Mouse (Mus musculus) embryonic fibroblast, embryonic 13.5 days (primary cell): ENCODE results near the gene Bend5.

ENCODE experiments used
- CTCF ChIP-seq: IDR thresholded peaks from 2 replicates; pipeline ENCODE4 v1.5.1; 2011; ENCODE audit warnings: mild to moderate bottlenecking, control low read depth, low read length, moderate library complexity, borderline replicate concordance; ENCODE audit not compliant: insufficient read depth
- POLR2A ChIP-seq: IDR thresholded peaks from 2 replicates; pipeline ENCODE4 v1.6.1; 2011; ENCODE audit warnings: low read depth, mild to moderate bottlenecking, control low read depth, low read length, moderate library complexity

DNA sequence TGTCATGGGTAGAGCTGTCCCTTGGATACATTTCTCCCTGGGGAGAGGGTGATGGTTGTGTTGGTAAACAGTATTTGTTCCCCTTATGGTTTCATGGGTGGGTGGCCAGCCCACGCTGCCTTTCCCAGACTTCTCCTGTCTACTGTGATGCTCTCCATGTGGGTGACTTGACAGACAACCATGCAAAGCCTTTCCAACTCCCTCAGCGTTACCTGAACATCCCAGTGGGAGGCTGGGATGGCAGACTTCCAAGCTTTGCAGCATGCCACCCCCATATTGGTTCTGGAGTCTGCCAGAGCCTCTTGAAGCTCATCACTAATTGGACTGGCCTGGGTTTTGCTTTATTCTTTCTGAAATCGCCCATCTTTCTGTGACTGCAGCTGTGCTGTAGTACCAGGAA, 83.9 kb downstream of the Bend5 start:
- TF ChIP-seq CTCF (no peak), POLR2A (no peak)
